ENCODE assay signal across 10 mouse cellular contexts in genomic region chr9:119082656-119083430, GRCm38 (mm10). TPM values are rescaled to one million over a fixed set of nuclear protein-coding genes. Genes with fewer than 3 reads are reported as not detected.
DNase-seq lines count a peak whose midpoint lies in the region; ATAC-seq and TF ChIP-seq lines count a peak whose summit lies in the region.
"Had no signal": no experiment of that assay in that cellular context is flagged by ENCODE, and none has a peak within 500 bp of the region (broad histone marks: within the 10 kb centered on the region; RNA-seq: fewer than 3 reads in every experiment).

No protein-coding gene starts in this region.

- no peak for ATAC-seq in heart, embryonic 11.5 days (replicated peaks; ENCODE audit: insufficient number of reproducible peaks, low FRiP score, low TSS enrichment)
- no peak for ATAC-seq in midbrain, postnatal 0 days (ENCODE audit: low FRiP score)

- H3K4me2 ChIP-seq in heart, embryonic 11.5 days: no peak overlapping the region
- H3K4me2 ChIP-seq in midbrain, postnatal 0 days (ENCODE audit: low read depth, low read length, poor library complexity, severe bottlenecking): no peak overlapping the region

- no peaks in the 10 kb centered on the region for H3K9me3 ChIP-seq in heart, embryonic 11.5 days (replicated peaks; ENCODE audit: control insufficient read depth, low read length)
- H3K9me3 ChIP-seq in midbrain, embryonic 10.5 days (replicated peaks): no peaks in the 10 kb centered on the region
- H3K9me3 ChIP-seq in midbrain, postnatal 0 days (ENCODE audit: low read length): no peaks in the 10 kb centered on the region
- H3K9me3 ChIP-seq in limb, embryonic 10.5 days (replicated peaks): no peaks in the 10 kb centered on the region

- no peak for DNase-seq in heart, postnatal 14 days
- no peak for DNase-seq in midbrain, embryonic 10.5 days (ENCODE audit: low spot score)
- DNase-seq in midbrain, postnatal 0 days (ENCODE audit: low spot score): no peak
- no peak for DNase-seq in limb, embryonic 10.5 days (ENCODE audit: low spot score)
- DNase-seq in cerebellum, adult 2 months: no peak
- no peak for DNase-seq in ovary, postnatal 36 days (ENCODE audit: low spot score)
- DNase-seq in kidney, adult 9 months: no peak
- DNase-seq: cerebellum, postnatal 14 days; layer of hippocampus, adult 9-11 months had no signal

- peaks cover 31% of the 10 kb centered on the region for H3K4me1 ChIP-seq in heart, embryonic 11.5 days (ENCODE audit: control insufficient read depth, insufficient read depth, low read length)
- peaks cover 52% of the 10 kb centered on the region for H3K4me1 ChIP-seq in midbrain, embryonic 10.5 days
- peaks cover 2% of the 10 kb centered on the region; the same call in 1 of the 2 replicates for H3K4me1 ChIP-seq in midbrain, postnatal 0 days (ENCODE audit: insufficient read depth, low read length)
- peaks cover 43% of the 10 kb centered on the region for H3K4me1 ChIP-seq in limb, embryonic 10.5 days
- H3K4me1 ChIP-seq in cerebellum, adult 2 months (ENCODE audit: control insufficient read depth, insufficient read depth, low read length): no peaks in the 10 kb centered on the region; the same call in 1 of the 2 replicates

- H3K27me3 ChIP-seq in heart, embryonic 11.5 days (ENCODE audit: control insufficient read depth, insufficient read depth, low read length): no peaks in the 10 kb centered on the region
- H3K27me3 ChIP-seq in midbrain, embryonic 10.5 days (ENCODE audit: low read depth, poor library complexity, severe bottlenecking): peaks cover 17% of the 10 kb centered on the region
- H3K27me3 ChIP-seq in midbrain, postnatal 0 days (ENCODE audit: insufficient read depth, low read length): no peaks in the 10 kb centered on the region
- H3K27me3 ChIP-seq in limb, embryonic 10.5 days (ENCODE audit: low read depth, poor library complexity, severe bottlenecking): no peaks in the 10 kb centered on the region
- no peaks in the 10 kb centered on the region for H3K27me3 ChIP-seq in cerebellum, adult 2 months (ENCODE audit: control insufficient read depth, insufficient read depth, low read length)

- WGBS in heart, embryonic 11.5 days (ENCODE audit: insufficient replicate concordance): 61% methylated on average over 7 of the region's 7 CpGs
- 63% methylated on average over 7 of the region's 7 CpGs for WGBS in midbrain, embryonic 10.5 days
- 71% methylated on average over 7 of the region's 7 CpGs for WGBS in midbrain, postnatal 0 days
- 67% methylated on average over 7 of the region's 7 CpGs for WGBS in limb, embryonic 10.5 days
- WGBS in cerebellum, adult 2 months: 78% methylated on average over 7 of the region's 7 CpGs

- H3K36me3 ChIP-seq in heart, embryonic 11.5 days (ENCODE audit: control insufficient read depth, insufficient read depth, low read length): no peaks in the 10 kb centered on the region; the same call in 1 of the 2 replicates
- H3K36me3 ChIP-seq in midbrain, embryonic 10.5 days: peaks cover 19% of the 10 kb centered on the region
- H3K36me3 ChIP-seq in midbrain, postnatal 0 days (ENCODE audit: insufficient read depth, low read length): peaks cover 12% of the 10 kb centered on the region; the same call in 1 of the 2 replicates
- peaks cover 10% of the 10 kb centered on the region; the same call in 1 of the 2 replicates for H3K36me3 ChIP-seq in limb, embryonic 10.5 days

- no peak overlapping the region for H3K9ac ChIP-seq in heart, embryonic 11.5 days (ENCODE audit: low read depth, low read length)
- H3K9ac ChIP-seq in midbrain, postnatal 0 days (replicated peaks; ENCODE audit: low read length, poor library complexity, severe bottlenecking): no peak overlapping the region

- H3K4me3 ChIP-seq in heart, embryonic 11.5 days (ENCODE audit: low read depth, low read length): no peak overlapping the region
- no peak overlapping the region for H3K4me3 ChIP-seq in midbrain, embryonic 10.5 days
- no peak overlapping the region for H3K4me3 ChIP-seq in midbrain, postnatal 0 days (ENCODE audit: low read depth, low read length)
- H3K4me3 ChIP-seq in limb, embryonic 10.5 days: no peak overlapping the region
- no peak overlapping the region for H3K4me3 ChIP-seq in cerebellum, adult 2 months (replicated peaks; ENCODE audit: insufficient read depth, low read depth, low read length)

- intact Hi-C loops in heart, postnatal 14 days (cut with DNase I): no loop called here

- TF ChIP-seq POLR2A in cerebellum, adult 2 months (IDR thresholded peaks at IDR 0.05; ENCODE audit: borderline replicate concordance, insufficient read depth, low read length): no peak

- peak overlapping the region; percentile 62 for H3K27ac ChIP-seq in heart, embryonic 11.5 days (ENCODE audit: low read depth, low read length)
- H3K27ac ChIP-seq in midbrain, embryonic 10.5 days (replicated peaks): peak overlapping the region; percentile 77
- H3K27ac ChIP-seq in midbrain, postnatal 0 days (ENCODE audit: low read depth, low read length): no peak overlapping the region
- peak overlapping the region; percentile 81 for H3K27ac ChIP-seq in limb, embryonic 10.5 days
- no peak overlapping the region for H3K27ac ChIP-seq in cerebellum, adult 2 months (ENCODE audit: insufficient read depth, low read length)

- TF ChIP-seq CTCF in midbrain, postnatal 0 days (IDR thresholded peaks at IDR 0.05): no peak
- no peak for TF ChIP-seq CTCF in cerebellum, adult 2 months (IDR thresholded peaks at IDR 0.05; ENCODE audit: borderline replicate concordance, insufficient read depth, low read depth, low read length)

RNA-seq across cellular contexts. Expression of gene Plcd1, which starts 10.5 kb away (rescaled TPM):
- polyA plus RNA-seq in heart, embryonic 11.5 days (2014; fragmentation: Nextera tagmentation; extraction: Ambion mirVana): 18.0 and 18.2 TPM in 2 replicates
- 10 to 100 TPM; 14.2 to 18.6 TPM for total RNA-seq in heart, postnatal 14 days (2021)
- 21.8 and 29.2 TPM in 2 replicates for polyA plus RNA-seq in midbrain, embryonic 10.5 days (2016; fragmentation: Nextera tagmentation; extraction: Ambion mirVana)
- total RNA-seq in midbrain, postnatal 0 days (2014; rRNA removed): 12.2 and 17.4 TPM in 2 replicates
- 10.9 and 11.8 TPM in 2 replicates for polyA plus RNA-seq in midbrain, postnatal 0 days (2015; fragmentation: Nextera tagmentation; extraction: Ambion mirVana)
- polyA plus RNA-seq in limb, embryonic 10.5 days (2016; fragmentation: Nextera tagmentation; extraction: Ambion mirVana): 11.2 and 14.3 TPM in 2 replicates
- 14.7 and 16.3 TPM in 2 replicates for polyA plus RNA-seq in cerebellum, adult 2 months (2012; rRNA removed)

RNA-seq across cellular contexts. Expression of gene Dlec1, which starts 19.4 kb away (rescaled TPM):
- 0.31 and 0.56 TPM in 2 replicates for polyA plus RNA-seq in heart, embryonic 11.5 days (2014; fragmentation: Nextera tagmentation; extraction: Ambion mirVana)
- total RNA-seq in heart, postnatal 14 days (2021): under 1 TPM; 0.34 to 0.65 TPM
- 0.58 and 0.82 TPM in 2 replicates for polyA plus RNA-seq in midbrain, embryonic 10.5 days (2016; fragmentation: Nextera tagmentation; extraction: Ambion mirVana)
- total RNA-seq in midbrain, postnatal 0 days (2014; rRNA removed): 2.8 and 3.3 TPM in 2 replicates
- 0.91 and 0.95 TPM in 2 replicates for polyA plus RNA-seq in midbrain, postnatal 0 days (2015; fragmentation: Nextera tagmentation; extraction: Ambion mirVana)
- polyA plus RNA-seq in limb, embryonic 10.5 days (2016; fragmentation: Nextera tagmentation; extraction: Ambion mirVana): 0.63 and 1.0 TPM in 2 replicates
- 1.2 and 2.1 TPM in 2 replicates for polyA plus RNA-seq in cerebellum, adult 2 months (2012; rRNA removed)

RNA-seq across cellular contexts. Expression of gene Vill, which starts 30.3 kb away (rescaled TPM):
- polyA plus RNA-seq in heart, embryonic 11.5 days (2014; fragmentation: Nextera tagmentation; extraction: Ambion mirVana): 12.3 and 13.5 TPM in 2 replicates
- total RNA-seq in heart, postnatal 14 days (2021): 1 to 10 TPM in 1 of 2 experiments, under 1 TPM in 1; 0.74 to 1.4 TPM
- polyA plus RNA-seq in midbrain, embryonic 10.5 days (2016; fragmentation: Nextera tagmentation; extraction: Ambion mirVana): 10.5 and 11.3 TPM in 2 replicates
- total RNA-seq in midbrain, postnatal 0 days (2014; rRNA removed): 2.8 and 10.5 TPM in 2 replicates
- 3.8 and 4.7 TPM in 2 replicates for polyA plus RNA-seq in midbrain, postnatal 0 days (2015; fragmentation: Nextera tagmentation; extraction: Ambion mirVana)
- polyA plus RNA-seq in limb, embryonic 10.5 days (2016; fragmentation: Nextera tagmentation; extraction: Ambion mirVana): 19.5 and 26.3 TPM in 2 replicates
- 0.47 and 0.57 TPM in 2 replicates for polyA plus RNA-seq in cerebellum, adult 2 months (2012; rRNA removed)

Comparison
In these comparisons a context has a peak if more than half of its experiments do, and no peak if none do; other contexts are left out.
1. H3K27ac ChIP-seq: peak in heart, embryonic 11.5 days (single experiment), midbrain, embryonic 10.5 days (single experiment) and limb, embryonic 10.5 days (single experiment); none in midbrain, postnatal 0 days (single experiment) and cerebellum, adult 2 months (single experiment).